Mouse (Mus musculus): Measurements from ENCODE around the gene Nell2. TPM values are rescaled to one million over a fixed set of nuclear protein-coding genes. Genes with fewer than 3 reads are reported as not detected.

Gene Nell2
- total RNA-seq, 2 experiments from 2014 or later: 0.10 to 0.17 TPM

Other genes starting within 250 kb of the Nell2 start
- not detected for gene Dbx2, start 127.4 kb upstream of the Nell2 start, total RNA-seq (2021)

Data from heart, postnatal 14 days (tissue).